Mouse (Mus musculus) layer of hippocampus, adult 2 months (tissue): ENCODE results near the gene Slc52a3. TPM values are rescaled to one million over a fixed set of nuclear protein-coding genes. Genes with fewer than 3 reads are reported as not detected.

Experiments used
- DNase-seq, 2 experiments: peaks; one replicate each; pipeline ENCODE4 v3.0.0; 2022; ENCODE audit warnings: low spot score in 2 of 2
- H3K27ac ChIP-seq: fragments of 200-600 bp; 2 replicates; pipeline ENCODE4 v1.8.1; 2022
- H3K4me3 ChIP-seq: fragments of 200-600 bp; 2 replicates; pipeline ENCODE4 v1.8.1; 2022; ENCODE audit warnings: mild to moderate bottlenecking
- CTCF ChIP-seq: fragments of 200-600 bp; conservative IDR thresholded peaks from 2 replicates; pipeline ENCODE4 v1.8.1; 2022; ENCODE audit warnings: antibody characterized with exemption, mild to moderate bottlenecking, moderate library complexity
- long read RNA-seq, 2 experiments: library from polyadenylated mRNA; stranded (forward); transcript quantifications; one replicate each; pipeline ENCODE4 v2.0.0; 2021; ENCODE audit warnings: borderline mapping rate in 2 of 2
- total RNA-seq, 2 experiments: library from RNA; stranded (reverse); gene quantifications; 2 replicates each; pipeline ENCODE4 v1.2.3; 2021

The Slc52a3 gene
- 1 to 10 TPM; 2.8 to 2.9 TPM for total RNA-seq
- long read RNA-seq, experiment 1, partial matches to known transcripts = 1 of 4 reads
- long read RNA-seq, experiment 1, other reads (novel, unspliced or antisense) = 0 of 4 reads
- long read RNA-seq, experiment 2, partial matches to known transcripts = 0 of 5 reads
- long read RNA-seq, experiment 2, other reads (novel, unspliced or antisense) = 1 of 5 reads

DNA sequence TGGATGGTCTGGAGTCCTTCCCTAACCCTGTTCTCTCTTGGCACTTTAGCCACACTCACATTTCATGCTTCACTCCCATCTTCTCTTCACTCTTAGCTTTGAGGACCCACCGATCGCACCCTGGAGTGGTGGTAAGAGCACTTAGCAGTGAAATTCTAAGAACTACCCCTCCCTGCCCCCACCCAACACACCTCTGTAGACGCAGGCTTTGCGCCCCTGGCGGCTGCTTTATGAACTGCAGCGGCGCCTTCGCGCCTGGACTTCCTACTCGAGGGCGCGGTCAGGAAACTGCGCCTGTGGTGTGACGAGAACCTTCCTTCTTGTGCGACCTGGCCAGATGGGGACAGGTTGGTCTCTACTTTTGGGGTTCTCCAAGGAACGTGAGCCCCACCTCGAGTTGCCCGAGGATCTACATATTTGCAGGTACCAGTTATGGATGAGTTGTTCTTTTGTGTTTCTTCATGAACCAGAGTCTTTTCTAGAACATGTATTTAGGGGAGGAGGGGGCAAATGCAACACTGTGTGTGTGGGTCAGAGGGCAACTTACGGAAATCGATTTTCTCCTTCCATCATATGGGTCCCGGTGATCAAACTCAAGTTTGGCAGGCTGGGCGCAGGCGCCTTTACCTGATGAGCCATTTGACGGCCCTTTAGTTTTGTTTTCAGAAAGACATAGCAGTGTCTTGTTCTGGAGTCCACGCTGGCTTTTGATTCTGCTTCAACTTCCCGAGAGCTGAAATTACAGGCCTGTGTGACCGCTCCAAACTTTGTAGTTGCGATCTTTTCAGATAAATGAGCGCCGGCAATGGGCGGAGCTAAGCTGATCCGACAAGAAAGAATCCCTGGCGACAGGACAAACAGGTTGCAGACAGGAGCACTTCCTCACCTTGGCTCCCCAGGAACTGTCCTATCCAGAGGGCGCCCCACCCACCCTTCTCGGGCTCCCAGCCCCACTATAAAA, at the start of gene Slc52a3:
Gene Slc52a3 (plus strand): TSS at position 283 of the 961 bp plus-strand sequence.
- Histone ChIP-seq H3K27ac (peak within 1 kb of the TSS; percentile 25; the same call in 1 of the 2 replicates), H3K4me3 (peak within 1 kb of the TSS; percentile 36)
- peak; percentile 63 to 88 for DNase-seq
- TF ChIP-seq CTCF = peak; percentile 99

- no peak for TF ChIP-seq CTCF
- no peak for DNase-seq
- no peak overlapping the region for H3K4me3 ChIP-seq
- no peak overlapping the region for H3K27ac ChIP-seq
These were observed 48.7 kb upstream of the Slc52a3 start for GRCm38 (mm10) chr2:151947617-151948016.

DNA sequence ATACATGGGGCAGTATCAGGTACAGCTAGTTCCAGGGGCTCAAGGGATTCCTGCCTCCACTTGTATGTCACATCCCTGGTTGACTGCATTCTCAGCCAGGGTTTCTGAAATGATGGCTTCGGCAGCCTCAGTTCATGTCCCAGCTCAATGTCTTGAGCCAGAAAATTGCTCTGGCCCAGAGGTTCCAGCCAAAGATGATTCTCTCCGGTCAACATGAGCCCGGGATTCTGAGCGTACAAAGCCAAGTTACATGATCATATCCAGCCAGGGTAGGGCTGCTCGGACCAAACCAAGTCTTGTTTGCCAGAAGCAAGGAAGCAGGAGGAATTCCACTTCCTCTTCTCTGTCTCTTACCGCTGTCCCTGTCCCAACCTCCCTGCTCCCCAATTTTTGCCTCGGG, 48.0 kb upstream of the Slc52a3 start:
- no peak overlapping the region for H3K27ac ChIP-seq
- TF ChIP-seq CTCF = no peak

GRCm38 (mm10) chr2:151949082-151949774, 47.1 kb upstream of the Slc52a3 start:
- Histone ChIP-seq H3K4me3 (no peak overlapping the region), H3K27ac (peak overlapping the region; percentile 43; the same call in 1 of the 2 replicates)
- no peak for TF ChIP-seq CTCF
- DNase-seq = no peak

More for the DNA sequence above, 48.0 kb upstream of the Slc52a3 start:
- no peak overlapping the region for H3K4me3 ChIP-seq
- DNase-seq = no peak

- Histone ChIP-seq H3K4me3 (no peak overlapping the region), H3K27ac (no peak overlapping the region)
- TF ChIP-seq CTCF = no peak
- no peak for DNase-seq
These were observed 42.6 kb upstream of the Slc52a3 start for GRCm38 (mm10) chr2:151953665-151954064.

GRCm38 (mm10) chr2:151956500-151957137, 39.7 kb upstream of the Slc52a3 start:
- no peak overlapping the region for H3K27ac ChIP-seq
- H3K4me3 ChIP-seq = no peak overlapping the region
- TF ChIP-seq CTCF = no peak
- DNase-seq = no peak

DNA sequence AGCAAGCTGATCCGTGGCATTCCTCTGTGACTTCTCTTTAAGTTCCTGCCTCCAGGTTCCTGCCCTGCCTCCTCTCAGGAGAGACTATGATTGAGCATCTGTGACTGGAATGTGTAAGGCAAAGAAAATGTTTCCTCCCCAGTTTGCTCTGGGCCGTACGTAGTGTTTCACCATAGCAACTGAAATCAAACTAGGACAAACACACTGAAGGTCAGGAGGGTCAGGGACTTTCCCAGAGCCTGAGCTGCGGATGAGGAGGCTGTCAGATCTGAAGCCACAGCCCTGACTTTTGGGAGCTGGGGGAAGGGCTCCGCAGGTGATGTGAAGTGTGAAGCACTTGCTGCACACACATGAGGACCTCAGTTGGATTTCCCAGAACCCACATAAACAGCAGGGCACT, 37.0 kb upstream of the Slc52a3 start:
- DNase-seq = no peak
- no peak for TF ChIP-seq CTCF
- H3K4me3 ChIP-seq = no peak overlapping the region
- H3K27ac ChIP-seq = no peak overlapping the region

DNA sequence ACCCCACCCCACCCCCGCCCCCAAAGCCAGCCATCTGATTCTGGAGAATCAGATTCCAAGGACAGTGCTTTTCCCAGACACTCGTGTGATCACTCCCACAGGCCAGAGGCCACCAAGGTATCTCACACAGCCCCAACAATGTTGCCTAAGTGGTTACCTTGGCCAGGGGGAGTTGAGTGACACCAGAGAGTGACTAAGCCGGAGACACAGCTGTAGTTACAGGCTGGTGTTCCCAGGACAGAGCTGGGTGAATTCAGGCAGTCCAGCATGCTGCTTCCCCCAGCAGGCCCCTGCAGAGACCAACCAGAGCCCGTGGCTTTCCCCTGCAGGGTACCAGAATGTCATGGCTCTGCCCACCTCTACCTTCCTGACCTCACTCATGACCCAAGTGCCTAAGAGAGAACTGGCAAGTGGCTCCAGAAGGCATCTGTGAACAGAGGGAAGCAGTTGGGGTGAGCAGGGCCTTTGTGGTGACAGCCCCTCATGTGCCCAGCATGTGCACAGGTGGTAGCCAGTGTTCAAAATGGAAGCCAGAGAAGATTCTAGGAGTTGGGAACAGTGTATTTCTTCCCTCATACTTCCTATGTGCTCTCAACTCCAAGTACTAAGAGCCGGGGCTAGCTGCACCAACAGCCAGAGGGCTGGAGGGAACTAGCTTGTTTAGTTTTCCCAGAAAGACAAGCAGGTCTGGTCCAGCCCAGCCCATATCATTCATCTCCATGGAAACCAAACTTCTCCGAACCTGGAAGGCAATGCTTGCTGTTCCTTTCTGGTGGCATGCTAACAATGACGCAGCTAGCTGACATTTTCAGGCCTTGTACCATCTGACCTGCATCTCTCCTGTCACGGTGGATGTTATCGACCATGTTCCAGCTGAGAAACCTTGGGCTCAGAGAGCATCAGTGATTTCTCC, 34.8 kb upstream of the Slc52a3 start:
- Histone ChIP-seq H3K27ac (peak overlapping the region; percentile 61; the same call in 1 of the 2 replicates), H3K4me3 (no peak overlapping the region)
- no peak for TF ChIP-seq CTCF
- no peak for DNase-seq

DNA sequence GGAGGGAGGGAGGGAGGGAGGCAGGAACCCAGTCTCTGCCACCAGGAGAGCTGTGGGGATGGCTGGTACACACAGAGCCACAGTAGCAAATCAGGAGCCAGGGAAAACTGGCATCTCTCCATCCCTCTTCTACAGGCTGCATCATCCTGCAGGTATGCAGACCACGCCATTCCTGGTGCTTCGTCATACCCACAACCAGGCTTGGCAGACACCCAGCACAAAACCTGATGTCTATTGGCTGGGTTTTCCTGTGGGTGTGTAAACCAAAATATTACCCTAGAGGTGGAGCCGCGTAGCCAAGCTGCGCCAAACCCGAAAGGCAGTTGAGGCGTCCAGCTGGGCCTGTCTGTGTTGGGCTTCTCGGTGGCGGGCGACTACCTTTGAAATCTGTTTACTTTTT, 33.8 kb upstream of the Slc52a3 start:
- H3K4me3 ChIP-seq = no peak overlapping the region
- DNase-seq = peak; percentile 79 to 83
- peak overlapping the region; percentile 44 for H3K27ac ChIP-seq
- peak; percentile 31 for TF ChIP-seq CTCF

DNA sequence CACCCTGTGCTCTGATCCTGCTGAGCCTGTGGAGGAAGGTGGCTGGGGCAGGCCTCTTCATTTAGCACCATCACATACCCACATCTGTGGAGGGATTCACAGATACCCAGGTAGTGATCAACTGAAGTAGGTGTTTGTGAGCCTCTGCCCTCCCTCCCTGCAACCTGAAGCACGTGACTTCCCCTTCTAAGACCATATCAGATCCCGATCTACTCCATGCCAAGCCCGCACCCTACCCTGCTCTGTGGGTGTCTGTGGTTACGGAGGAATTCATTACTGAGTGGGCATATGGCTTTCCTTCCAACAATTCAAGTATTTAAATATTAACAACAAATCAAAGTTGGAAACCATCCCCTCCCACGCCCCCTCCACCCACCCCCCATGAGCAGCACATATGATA, 33.0 kb upstream of the Slc52a3 start:
- DNase-seq = no peak
- no peak for TF ChIP-seq CTCF
- H3K27ac ChIP-seq = no peak overlapping the region; the same call in 1 of the 2 replicates
- no peak overlapping the region for H3K4me3 ChIP-seq

DNA sequence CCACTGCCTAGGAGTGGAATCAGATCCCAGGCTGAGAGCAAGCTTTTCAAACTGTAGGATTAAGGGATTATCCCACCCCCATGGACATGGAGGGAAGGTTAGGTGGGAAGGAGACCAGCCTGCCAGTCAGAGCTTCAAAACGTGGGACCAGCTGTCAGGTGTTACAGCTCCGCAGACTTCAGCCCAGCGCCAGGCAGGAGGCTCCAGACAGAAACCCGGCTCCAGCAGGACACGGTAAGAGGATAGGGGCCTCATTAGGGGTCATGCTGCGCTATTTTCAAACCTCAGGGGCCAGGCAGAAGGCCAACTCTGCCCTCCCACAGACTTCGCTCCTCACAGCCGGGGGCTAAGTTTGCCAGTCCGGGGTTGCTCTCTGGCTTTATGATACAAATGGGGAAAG, 32.3 kb upstream of the Slc52a3 start:
- H3K27ac ChIP-seq = no peak overlapping the region
- no peak for TF ChIP-seq CTCF

More for the DNA sequence above, 32.3 kb upstream of the Slc52a3 start:
- no peak for DNase-seq
- no peak overlapping the region for H3K4me3 ChIP-seq
